Mouse (Mus musculus): ENCODE results near the gene Akr1c12.
"Not testable (repeated sequence)": the region's sequence is repeated elsewhere in the genome, so short reads cannot be mapped to it uniquely, and the experiment has no call there.

Akr1c12 gene

DNA sequence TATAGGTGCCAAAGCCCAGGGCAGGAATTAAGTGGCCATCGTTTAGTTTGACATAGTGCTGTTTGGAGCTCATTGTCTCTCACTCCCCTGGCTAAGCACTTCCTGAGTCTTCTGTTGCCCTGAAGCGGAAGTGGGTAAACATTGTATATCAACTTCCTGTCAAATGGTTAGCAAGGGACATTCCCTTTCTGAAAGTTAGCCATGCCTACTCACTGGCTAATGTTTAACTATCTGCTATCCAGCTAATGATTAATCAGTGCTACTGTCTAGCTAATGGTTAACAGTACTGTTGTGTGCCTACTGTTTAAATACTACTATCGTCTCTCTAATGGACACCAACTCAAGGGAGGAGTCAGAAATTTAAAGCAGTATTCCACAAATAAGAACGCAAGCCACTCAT lies at the start of gene Akr1c12:
Gene Akr1c12 (minus strand): TSS at position 150 of the 400 bp plus-strand sequence.
- no peaks in the 10 kb centered on the region for H3K27me3 ChIP-seq (ENCODE audit: insufficient read depth, low read length)
- H3K4me3 ChIP-seq (replicated peaks; ENCODE audit: low read length) = no peak within 1 kb of the TSS
- no peaks in the 10 kb centered on the region for H3K36me3 ChIP-seq (ENCODE audit: insufficient read depth, low read length)
- peaks cover 7% of the 10 kb centered on the region for H3K9me3 ChIP-seq (ENCODE audit: low read length)
- no peak for TF ChIP-seq POU5F1 (IDR thresholded peaks at IDR 0.05; ENCODE audit: borderline replicate concordance, low read length)
- TF ChIP-seq CTCF (conservative IDR thresholded peaks at IDR 0.05; ENCODE audit: low read length) = no peak
- TF ChIP-seq NANOG (IDR thresholded peaks at IDR 0.05; ENCODE audit: borderline replicate concordance, low read length) = no peak
- no peaks in the 10 kb centered on the region for H3K4me1 ChIP-seq (replicated peaks; ENCODE audit: low read depth, low read length)

DNA sequence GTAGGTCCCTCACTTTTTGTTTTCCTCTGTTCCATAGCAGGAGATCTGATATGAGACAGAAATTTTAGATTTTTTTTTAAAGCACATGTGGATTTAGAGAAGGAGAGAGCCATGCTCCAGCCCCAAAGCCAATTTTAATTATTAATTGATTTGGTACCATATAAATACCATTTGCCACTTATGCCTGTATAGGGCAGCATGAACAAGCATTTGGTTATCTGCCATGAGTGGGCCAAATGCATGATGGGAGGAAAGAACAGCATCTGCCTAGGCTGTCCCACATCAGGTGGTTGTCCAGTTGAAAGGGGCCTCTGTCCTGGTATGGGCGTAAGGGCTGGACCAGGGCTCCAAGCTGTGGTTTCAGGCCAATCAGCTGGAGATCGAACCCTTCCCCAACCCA lies 39.5 kb upstream of the Akr1c12 start:
- H3K9me3 ChIP-seq (ENCODE audit: low read length) = peaks cover 9% of the 10 kb centered on the region; the same call in 1 of the 2 replicates
- TF ChIP-seq CTCF (conservative IDR thresholded peaks at IDR 0.05; ENCODE audit: low read length) (peak; percentile 62), POU5F1 (IDR thresholded peaks at IDR 0.05; ENCODE audit: borderline replicate concordance, low read length) (no peak)

GRCm38 (mm10) chr13:4313907-4314306 lies 34.7 kb upstream of the Akr1c12 start:
- no peak for TF ChIP-seq NANOG (IDR thresholded peaks at IDR 0.05; ENCODE audit: borderline replicate concordance, low read length)
- TF ChIP-seq POU5F1 (IDR thresholded peaks at IDR 0.05; ENCODE audit: borderline replicate concordance, low read length) = no peak
- no peak for TF ChIP-seq CTCF (conservative IDR thresholded peaks at IDR 0.05; ENCODE audit: low read length)
- Histone ChIP-seq H3K4me1 (replicated peaks; ENCODE audit: low read depth, low read length) (peaks cover 7% of the 10 kb centered on the region; the same call in 1 of the 2 replicates), H3K4me3 (replicated peaks; ENCODE audit: low read length) (no peak overlapping the region), H3K9me3 (ENCODE audit: low read length) (peaks cover 10% of the 10 kb centered on the region), H3K36me3 (ENCODE audit: insufficient read depth, low read length) (no peaks in the 10 kb centered on the region), H3K27me3 (ENCODE audit: insufficient read depth, low read length) (no peaks in the 10 kb centered on the region)

More for the DNA sequence above, 39.5 kb upstream of the Akr1c12 start:
- H3K4me3 ChIP-seq (replicated peaks; ENCODE audit: low read length) = no peak overlapping the region
- no peaks in the 10 kb centered on the region for H3K27me3 ChIP-seq (ENCODE audit: insufficient read depth, low read length)
- peaks cover 8% of the 10 kb centered on the region; the same call in 1 of the 2 replicates for H3K4me1 ChIP-seq (replicated peaks; ENCODE audit: low read depth, low read length)
- no peaks in the 10 kb centered on the region for H3K36me3 ChIP-seq (ENCODE audit: insufficient read depth, low read length)

GRCm38 (mm10) chr13:4304861-4305565 lies 25.8 kb upstream of the Akr1c12 start:
- H3K4me3 ChIP-seq (replicated peaks; ENCODE audit: low read length) = no peak overlapping the region
- H3K36me3 ChIP-seq (ENCODE audit: insufficient read depth, low read length) = no peaks in the 10 kb centered on the region
- peaks cover 11% of the 10 kb centered on the region for H3K4me1 ChIP-seq (replicated peaks; ENCODE audit: low read depth, low read length)
- TF ChIP-seq CTCF (conservative IDR thresholded peaks at IDR 0.05; ENCODE audit: low read length) = no peak
- TF ChIP-seq POU5F1 (IDR thresholded peaks at IDR 0.05; ENCODE audit: borderline replicate concordance, low read length) = peak; percentile 26; the same call in 1 of the 2 replicates
- H3K27me3 ChIP-seq (ENCODE audit: insufficient read depth, low read length) = no peaks in the 10 kb centered on the region
- peaks cover 45% of the 10 kb centered on the region for H3K9me3 ChIP-seq (ENCODE audit: low read length)

GRCm38 (mm10) chr13:4296991-4297390 lies 17.8 kb upstream of the Akr1c12 start:
- no peak for TF ChIP-seq NANOG (IDR thresholded peaks at IDR 0.05; ENCODE audit: borderline replicate concordance, low read length)
- no peak for TF ChIP-seq POU5F1 (IDR thresholded peaks at IDR 0.05; ENCODE audit: borderline replicate concordance, low read length)
- TF ChIP-seq CTCF (conservative IDR thresholded peaks at IDR 0.05; ENCODE audit: low read length) = no peak
- Histone ChIP-seq H3K9me3 (ENCODE audit: low read length) (peaks cover 31% of the 10 kb centered on the region), H3K27me3 (ENCODE audit: insufficient read depth, low read length) (no peaks in the 10 kb centered on the region), H3K4me3 (replicated peaks; ENCODE audit: low read length) (no peak overlapping the region), H3K36me3 (ENCODE audit: insufficient read depth, low read length) (no peaks in the 10 kb centered on the region), H3K4me1 (replicated peaks; ENCODE audit: low read depth, low read length) (no peaks in the 10 kb centered on the region)

GRCm38 (mm10) chr13:4281471-4282412 lies 2.5 kb upstream of the Akr1c12 start:
- Histone ChIP-seq H3K4me3 (replicated peaks; ENCODE audit: low read length) (no peak overlapping the region), H3K4me1 (replicated peaks; ENCODE audit: low read depth, low read length) (no peaks in the 10 kb centered on the region), H3K36me3 (ENCODE audit: insufficient read depth, low read length) (no peaks in the 10 kb centered on the region), H3K9me3 (ENCODE audit: low read length) (peaks cover 7% of the 10 kb centered on the region), H3K27me3 (ENCODE audit: insufficient read depth, low read length) (no peaks in the 10 kb centered on the region)
- TF ChIP-seq POU5F1 (IDR thresholded peaks at IDR 0.05; ENCODE audit: borderline replicate concordance, low read length) (no peak), NANOG (IDR thresholded peaks at IDR 0.05; ENCODE audit: borderline replicate concordance, low read length) (no peak), CTCF (conservative IDR thresholded peaks at IDR 0.05; ENCODE audit: low read length) (peak; percentile 37)

GRCm38 (mm10) chr13:4277526-4277925 lies 1.7 kb downstream of the Akr1c12 start:
- H3K27me3 ChIP-seq (ENCODE audit: insufficient read depth, low read length) = no peaks in the 10 kb centered on the region
- H3K36me3 ChIP-seq (ENCODE audit: insufficient read depth, low read length) = no peaks in the 10 kb centered on the region
- no peak for TF ChIP-seq CTCF (conservative IDR thresholded peaks at IDR 0.05; ENCODE audit: low read length)
- TF ChIP-seq NANOG (IDR thresholded peaks at IDR 0.05; ENCODE audit: borderline replicate concordance, low read length) = no peak
- TF ChIP-seq POU5F1 (IDR thresholded peaks at IDR 0.05; ENCODE audit: borderline replicate concordance, low read length) = no peak
- H3K9me3 ChIP-seq (ENCODE audit: low read length) = no peaks in the 10 kb centered on the region
- no peak overlapping the region for H3K4me3 ChIP-seq (replicated peaks; ENCODE audit: low read length)
- H3K4me1 ChIP-seq (replicated peaks; ENCODE audit: low read depth, low read length) = no peaks in the 10 kb centered on the region

DNA sequence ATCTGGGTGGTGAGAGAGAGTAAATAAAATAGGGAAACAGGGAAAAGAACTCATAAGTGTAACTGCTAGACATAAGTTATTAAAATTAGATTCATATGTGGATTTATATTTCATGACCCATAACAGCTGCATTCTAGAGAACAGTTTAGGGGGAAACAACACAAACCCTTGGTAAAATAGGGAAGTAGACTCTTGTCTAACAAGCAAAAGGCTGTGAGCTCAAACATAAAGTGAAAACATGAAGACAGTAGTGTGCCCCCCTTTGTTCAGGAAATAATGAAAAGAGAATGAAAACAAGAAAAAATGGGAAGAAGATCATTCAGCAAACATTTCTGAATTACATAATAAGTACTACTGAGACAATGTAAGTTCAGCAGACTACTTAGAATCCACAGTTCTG lies 8.4 kb downstream of the Akr1c12 start:
- H3K9me3 ChIP-seq (ENCODE audit: low read length) = no peaks in the 10 kb centered on the region
- H3K27me3 ChIP-seq (ENCODE audit: insufficient read depth, low read length) = no peaks in the 10 kb centered on the region
- TF ChIP-seq POU5F1 (IDR thresholded peaks at IDR 0.05; ENCODE audit: borderline replicate concordance, low read length) = no peak
- TF ChIP-seq NANOG (IDR thresholded peaks at IDR 0.05; ENCODE audit: borderline replicate concordance, low read length) = no peak
- TF ChIP-seq CTCF (conservative IDR thresholded peaks at IDR 0.05; ENCODE audit: low read length) = no peak
- H3K4me1 ChIP-seq (replicated peaks; ENCODE audit: low read depth, low read length) = no peaks in the 10 kb centered on the region
- no peak overlapping the region for H3K4me3 ChIP-seq (replicated peaks; ENCODE audit: low read length)
- H3K36me3 ChIP-seq (ENCODE audit: insufficient read depth, low read length) = no peaks in the 10 kb centered on the region

GRCm38 (mm10) chr13:4265455-4265854 lies 13.8 kb downstream of the Akr1c12 start:
- not testable (repeated sequence) for H3K4me1 ChIP-seq (replicated peaks; ENCODE audit: low read depth, low read length)

More at GRCm38 (mm10) chr13:4265455-4265854, 13.8 kb downstream of the Akr1c12 start:
- not testable (repeated sequence) for H3K27me3 ChIP-seq (ENCODE audit: insufficient read depth, low read length); H3K9me3 ChIP-seq (ENCODE audit: low read length); H3K36me3 ChIP-seq (ENCODE audit: insufficient read depth, low read length); H3K4me3 ChIP-seq (replicated peaks; ENCODE audit: low read length)

Data from E14TG2a.4 (cell line).